Mouse (Mus musculus): ENCODE data around the gene Dab1.

GRCm38 (mm10) chr4:104512513-104512912 is 893.4 kb downstream of the Dab1 start:
- TF ChIP-seq POLR2A (IDR thresholded peaks at IDR 0.05; ENCODE audit: low read depth, low read length), result no peak
- TF ChIP-seq CTCF (IDR thresholded peaks at IDR 0.05; ENCODE audit: borderline replicate concordance, insufficient read depth, low read length), result no peak

Data from embryonic fibroblast, embryonic 13.5 days (primary cell).